Mouse (Mus musculus) liver, embryonic 15.5 days (tissue): ENCODE measurements around the gene Kcnt2. TPM values are rescaled to one million over a fixed set of nuclear protein-coding genes. Genes with fewer than 3 reads are reported as not detected.

ENCODE experiments used
- ATAC-seq: fragments of 200-750 bp; cut with Nextera tagmentation; 2 replicates; pipeline ENCODE4 v1.8.0; 2017; ENCODE audit warnings: moderate number of reproducible peaks, mild to moderate bottlenecking, moderate library complexity; ENCODE audit not compliant: insufficient read depth
- H3K27ac ChIP-seq: fragments of 300-500 bp; sonication (generic); replicated peaks from 2 replicates; pipeline ENCODE4 v1.5.1; 2015; ENCODE audit warnings: mild to moderate bottlenecking, inconsistent platforms
- H3K27me3 ChIP-seq: fragments of 300-500 bp; sonication (generic); 2 replicates; pipeline ENCODE4 v1.6.1; 2015; ENCODE audit warnings: mild to moderate bottlenecking, inconsistent platforms
- H3K36me3 ChIP-seq: fragments of 300-500 bp; sonication (generic); replicated peaks from 2 replicates; pipeline ENCODE4 v1.6.1; 2015; ENCODE audit warnings: moderate library complexity, mild to moderate bottlenecking, inconsistent platforms
- H3K4me1 ChIP-seq: fragments of 300-500 bp; sonication (generic); replicated peaks from 2 replicates; pipeline ENCODE4 v1.6.1; 2015; ENCODE audit warnings: inconsistent platforms
- H3K4me2 ChIP-seq: fragments of 300-500 bp; sonication (generic); 2 replicates; pipeline ENCODE4 v1.6.1; 2015; ENCODE audit warnings: moderate library complexity, mild to moderate bottlenecking, inconsistent platforms
- H3K4me3 ChIP-seq: fragments of 300-500 bp; sonication (generic); replicated peaks from 2 replicates; pipeline ENCODE4 v1.5.1; 2015; ENCODE audit warnings: mild to moderate bottlenecking, inconsistent platforms
- H3K9ac ChIP-seq: fragments of 300-500 bp; sonication (generic); 2 replicates; pipeline ENCODE4 v1.6.1; 2015; ENCODE audit warnings: moderate library complexity, mild to moderate bottlenecking, inconsistent platforms
- H3K9me3 ChIP-seq: fragments of 300-500 bp; sonication (generic); replicated peaks from 2 replicates; pipeline ENCODE4 v1.6.1; 2016; ENCODE audit warnings: inconsistent platforms
- WGBS: fragments of 180-500 bp; shearing (Covaris S2); methylation state at CpG from one replicate; pipeline ENCODE4 v1.1.7; 2015; ENCODE audit warnings: mixed read lengths; ENCODE audit not compliant: insufficient replicate concordance; 5-methylcytosine and 5-hydroxymethylcytosine counted together
- polyA plus RNA-seq: library from polyadenylated mRNA; unstranded; fragments of >200 nt; fragmentation: Nextera tagmentation; extraction: Ambion mirVana; gene quantifications from 2 replicates; pipeline ENCODE4 v1.2.1, GENCODE M21; 2015

The Kcnt2 gene
- polyA plus RNA-seq, 1 experiment from 2014 or later, result 0.10 TPM

GRCm38 (mm10) chr1:140492237-140492636 is 246.3 kb downstream of the Kcnt2 start:
- no peak for ATAC-seq
- no peaks in the 10 kb centered on the region for H3K27me3 ChIP-seq

GRCm38 (mm10) chr1:140513451-140513850 is 267.5 kb downstream of the Kcnt2 start:
- Histone ChIP-seq H3K4me3 (no peak overlapping the region), H3K4me2 (no peak overlapping the region), H3K36me3 (no peaks in the 10 kb centered on the region), H3K27ac (no peak overlapping the region), H3K4me1 (no peaks in the 10 kb centered on the region), H3K27me3 (no peaks in the 10 kb centered on the region), H3K9ac (no peak overlapping the region), H3K9me3 (no peaks in the 10 kb centered on the region)
- ATAC-seq, result no peak

More at GRCm38 (mm10) chr1:140492237-140492636, 246.3 kb downstream of the Kcnt2 start:
- H3K36me3 ChIP-seq, result no peaks in the 10 kb centered on the region
- no peak overlapping the region for H3K4me2 ChIP-seq
- no peaks in the 10 kb centered on the region for H3K9me3 ChIP-seq
- H3K4me3 ChIP-seq, result no peak overlapping the region
- WGBS, result 67% methylated on average over 2 of the region's 2 CpGs
- no peak overlapping the region for H3K9ac ChIP-seq
- H3K4me1 ChIP-seq, result no peaks in the 10 kb centered on the region
- no peak overlapping the region for H3K27ac ChIP-seq

DNA sequence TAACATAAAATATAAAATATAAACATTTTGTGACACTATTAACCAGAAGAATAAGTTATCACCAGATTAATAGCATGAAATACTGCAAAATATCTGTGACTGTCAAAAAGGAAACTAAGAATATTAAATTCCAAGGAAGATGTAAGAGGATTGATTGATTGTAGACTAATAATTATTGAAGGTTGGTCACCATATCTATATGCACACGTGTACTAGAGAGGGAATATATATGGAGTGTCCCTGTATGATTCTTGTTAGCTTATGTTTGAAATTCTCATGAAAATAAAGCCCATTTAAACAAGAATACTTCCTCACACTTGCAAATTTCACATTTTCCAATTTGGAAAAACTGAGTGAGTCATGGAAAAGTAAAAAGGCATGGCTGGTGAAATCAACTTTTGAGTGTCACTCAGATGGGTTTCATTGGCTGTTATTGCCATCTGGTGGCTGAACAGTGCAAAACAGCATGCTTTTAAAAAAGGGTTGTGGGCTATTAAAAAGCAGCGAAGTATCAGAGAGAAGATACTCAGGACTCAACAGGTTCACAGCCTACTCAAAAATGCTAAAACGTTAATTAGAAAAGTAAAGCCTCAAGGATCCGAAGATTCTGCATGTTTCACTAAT is 285.4 kb downstream of the Kcnt2 start:
- no peak overlapping the region for H3K4me3 ChIP-seq
- no peaks in the 10 kb centered on the region for H3K4me1 ChIP-seq
- ATAC-seq, result no peak
- H3K9ac ChIP-seq, result no peak overlapping the region
- no peaks in the 10 kb centered on the region for H3K27me3 ChIP-seq
- 26% methylated on average over 4 of the region's 4 CpGs for WGBS
- H3K9me3 ChIP-seq, result no peaks in the 10 kb centered on the region
- no peak overlapping the region for H3K4me2 ChIP-seq
- no peak overlapping the region for H3K27ac ChIP-seq
- no peaks in the 10 kb centered on the region for H3K36me3 ChIP-seq

GRCm38 (mm10) chr1:140534849-140535248 is 288.9 kb downstream of the Kcnt2 start:
- no peak overlapping the region for H3K27ac ChIP-seq
- H3K4me3 ChIP-seq, result no peak overlapping the region
- H3K4me2 ChIP-seq, result no peak overlapping the region
- H3K9me3 ChIP-seq, result no peaks in the 10 kb centered on the region
- no peaks in the 10 kb centered on the region for H3K36me3 ChIP-seq
- H3K9ac ChIP-seq, result no peak overlapping the region
- no peaks in the 10 kb centered on the region for H3K4me1 ChIP-seq
- ATAC-seq, result no peak
- no peaks in the 10 kb centered on the region for H3K27me3 ChIP-seq

- H3K9ac ChIP-seq, result no peak overlapping the region
- WGBS, result 59% methylated on average over 3 of the region's 3 CpGs
- H3K4me3 ChIP-seq, result no peak overlapping the region
- H3K36me3 ChIP-seq, result no peaks in the 10 kb centered on the region
- no peak overlapping the region for H3K27ac ChIP-seq
- no peaks in the 10 kb centered on the region for H3K4me1 ChIP-seq
- no peaks in the 10 kb centered on the region for H3K27me3 ChIP-seq
- H3K9me3 ChIP-seq, result no peaks in the 10 kb centered on the region
- no peak for ATAC-seq
- H3K4me2 ChIP-seq, result no peak overlapping the region
Observed at GRCm38 (mm10) chr1:140542066-140542465, 296.1 kb downstream of the Kcnt2 start.

DNA sequence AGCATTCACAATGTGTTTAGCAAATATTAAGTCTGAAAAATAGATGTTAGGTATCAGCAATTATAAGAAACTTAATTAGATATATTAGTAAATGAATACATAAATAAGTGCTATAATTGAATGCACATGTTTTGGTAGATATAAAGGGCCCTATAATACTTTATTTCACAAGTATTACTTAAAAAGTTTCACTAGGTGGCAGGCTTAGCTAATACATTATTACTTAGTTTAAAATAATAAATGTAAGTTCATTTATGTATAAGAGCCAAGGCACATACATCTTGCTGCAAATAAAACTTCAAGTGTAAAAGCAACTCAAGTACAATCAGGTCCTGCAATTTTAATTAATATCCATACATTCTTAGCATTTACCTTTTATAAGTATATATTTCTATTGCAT is 302.8 kb downstream of the Kcnt2 start:
- no peaks in the 10 kb centered on the region for H3K27me3 ChIP-seq
- H3K36me3 ChIP-seq, result no peaks in the 10 kb centered on the region
- no peaks in the 10 kb centered on the region for H3K4me1 ChIP-seq
- no peaks in the 10 kb centered on the region for H3K9me3 ChIP-seq
- H3K27ac ChIP-seq, result no peak overlapping the region
- no peak overlapping the region for H3K4me3 ChIP-seq
- ATAC-seq, result no peak
- H3K9ac ChIP-seq, result no peak overlapping the region
- no peak overlapping the region for H3K4me2 ChIP-seq

GRCm38 (mm10) chr1:140560801-140561200 is 314.8 kb downstream of the Kcnt2 start:
- Histone ChIP-seq H3K4me3 (no peak overlapping the region), H3K27me3 (no peaks in the 10 kb centered on the region), H3K36me3 (no peaks in the 10 kb centered on the region), H3K9me3 (no peaks in the 10 kb centered on the region), H3K4me2 (no peak overlapping the region), H3K27ac (no peak overlapping the region), H3K4me1 (no peaks in the 10 kb centered on the region), H3K9ac (no peak overlapping the region)
- no peak for ATAC-seq

DNA sequence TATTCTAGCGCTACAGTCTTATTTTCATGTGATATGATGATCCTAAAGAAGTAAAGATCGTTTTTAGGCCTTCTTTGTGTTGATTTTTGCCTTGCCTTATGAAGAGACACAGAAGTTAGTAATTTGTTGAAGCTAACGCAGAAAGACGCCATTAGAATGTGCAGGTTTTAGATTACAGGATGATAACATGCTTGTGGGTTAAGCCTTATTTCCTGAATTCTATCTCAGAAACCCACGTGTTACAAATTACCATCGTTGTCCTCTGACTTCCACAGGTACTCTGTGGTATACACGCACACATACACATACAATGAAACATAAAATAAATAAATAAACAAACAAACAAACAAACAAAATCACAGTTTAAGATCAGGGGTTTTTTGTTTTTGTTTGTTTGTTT is 326.2 kb downstream of the Kcnt2 start:
- H3K27ac ChIP-seq, result no peak overlapping the region
- H3K4me3 ChIP-seq, result no peak overlapping the region
- no peaks in the 10 kb centered on the region for H3K9me3 ChIP-seq
- no peak overlapping the region for H3K9ac ChIP-seq
- no peak overlapping the region for H3K4me2 ChIP-seq
- ATAC-seq, result no peak
- no peaks in the 10 kb centered on the region for H3K27me3 ChIP-seq
- H3K4me1 ChIP-seq, result no peaks in the 10 kb centered on the region
- 38% methylated on average over 7 of the region's 7 CpGs for WGBS
- H3K36me3 ChIP-seq, result no peaks in the 10 kb centered on the region

GRCm38 (mm10) chr1:140578607-140579006 is 332.6 kb downstream of the Kcnt2 start:
- WGBS, result 72% methylated on average over 3 of the region's 3 CpGs
- Histone ChIP-seq H3K4me2 (no peak overlapping the region), H3K9me3 (no peaks in the 10 kb centered on the region), H3K27me3 (no peaks in the 10 kb centered on the region), H3K4me3 (no peak overlapping the region), H3K27ac (no peak overlapping the region), H3K4me1 (no peaks in the 10 kb centered on the region), H3K36me3 (no peaks in the 10 kb centered on the region), H3K9ac (no peak overlapping the region)
- ATAC-seq, result no peak

DNA sequence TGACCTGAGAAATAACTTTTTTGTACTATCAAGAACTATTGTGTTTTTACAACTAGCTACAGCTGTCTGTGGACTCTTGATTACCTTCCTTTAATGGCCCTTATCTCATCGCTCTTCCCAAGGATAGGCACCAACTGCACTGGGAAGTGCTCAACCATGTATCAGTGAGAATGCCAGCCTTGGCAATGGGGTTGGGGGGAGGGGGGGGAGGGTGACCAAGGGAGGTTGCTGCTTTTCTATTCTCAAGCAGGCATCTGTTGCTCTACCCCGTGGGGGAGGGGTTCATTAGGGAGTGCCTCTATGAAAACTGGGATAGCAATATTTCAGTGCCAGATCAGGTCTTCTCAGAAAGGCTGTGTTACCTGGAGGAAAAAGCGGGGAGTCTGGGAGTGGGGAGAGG is 342.3 kb downstream of the Kcnt2 start:
- Histone ChIP-seq H3K9me3 (no peaks in the 10 kb centered on the region), H3K4me3 (no peak overlapping the region), H3K36me3 (no peaks in the 10 kb centered on the region), H3K4me1 (no peaks in the 10 kb centered on the region), H3K27ac (no peak overlapping the region), H3K27me3 (no peaks in the 10 kb centered on the region), H3K9ac (no peak overlapping the region), H3K4me2 (no peak overlapping the region)
- ATAC-seq, result no peak
- 62% methylated on average over 3 of the region's 3 CpGs for WGBS

GRCm38 (mm10) chr1:140608765-140609297 is 362.9 kb downstream of the Kcnt2 start:
- H3K4me2 ChIP-seq, result no peak overlapping the region
- H3K4me3 ChIP-seq, result no peak overlapping the region
- H3K4me1 ChIP-seq, result no peaks in the 10 kb centered on the region
- WGBS, result 64% methylated on average over 4 of the region's 4 CpGs
- H3K36me3 ChIP-seq, result no peaks in the 10 kb centered on the region
- no peak overlapping the region for H3K27ac ChIP-seq
- no peaks in the 10 kb centered on the region for H3K27me3 ChIP-seq
- ATAC-seq, result no peak
- H3K9me3 ChIP-seq, result no peaks in the 10 kb centered on the region
- no peak overlapping the region for H3K9ac ChIP-seq

- H3K4me1 ChIP-seq, result no peaks in the 10 kb centered on the region
- WGBS, result 53% methylated on average over 1 of the region's 1 CpGs
- no peak overlapping the region for H3K4me2 ChIP-seq
- no peak overlapping the region for H3K27ac ChIP-seq
- no peaks in the 10 kb centered on the region for H3K9me3 ChIP-seq
- no peak for ATAC-seq
- no peak overlapping the region for H3K9ac ChIP-seq
- H3K36me3 ChIP-seq, result no peaks in the 10 kb centered on the region
- H3K4me3 ChIP-seq, result no peak overlapping the region
- no peaks in the 10 kb centered on the region for H3K27me3 ChIP-seq
Observed at GRCm38 (mm10) chr1:140613101-140613500, 367.1 kb downstream of the Kcnt2 start.
